Mouse (Mus musculus) heart, postnatal 0 days (tissue): ENCODE results near the gene Arhgap42. TPM values are rescaled to one million over a fixed set of nuclear protein-coding genes. Genes with fewer than 3 reads are reported as not detected.

Source experiments
- ATAC-seq: fragments of 200-750 bp; cut with Nextera tagmentation; 2 replicates; pipeline ENCODE4 v1.8.0; 2017; ENCODE audit warnings: low read depth, moderate number of reproducible peaks, moderate library complexity; ENCODE audit not compliant: insufficient read depth
- DNase-seq: peaks from one replicate; pipeline ENCODE4 v3.0.0-alpha.2; 2016; ENCODE audit warnings: low spot score
- H3K27ac ChIP-seq: fragments of 300-500 bp; sonication (generic); 2 replicates; pipeline ENCODE4 v1.5.1; 2014; ENCODE audit warnings: low read depth, mild to moderate bottlenecking
- H3K27me3 ChIP-seq: fragments of 300-500 bp; sonication (generic); 2 replicates; pipeline ENCODE4 v1.6.1; 2014; ENCODE audit warnings: low read length, mixed read lengths; ENCODE audit not compliant: control insufficient read depth, insufficient read depth
- H3K36me3 ChIP-seq: fragments of 300-500 bp; sonication (generic); replicated peaks from 2 replicates; pipeline ENCODE4 v1.6.1; 2014; ENCODE audit warnings: low read length, mixed read lengths; ENCODE audit not compliant: control insufficient read depth, insufficient read depth
- H3K4me1 ChIP-seq: fragments of 300-500 bp; sonication (generic); 2 replicates; pipeline ENCODE4 v1.6.1; 2014; ENCODE audit warnings: antibody characterized with exemption; ENCODE audit not compliant: control insufficient read depth, insufficient read depth
- H3K4me2 ChIP-seq: fragments of 300-500 bp; sonication (generic); 2 replicates; pipeline ENCODE4 v1.6.1; 2014; ENCODE audit warnings: low read depth, mild to moderate bottlenecking, low read length, moderate library complexity
- H3K4me3 ChIP-seq: fragments of 300-500 bp; sonication (generic); 2 replicates; pipeline ENCODE4 v1.5.1; 2014; ENCODE audit warnings: low read depth, low read length
- H3K9ac ChIP-seq: fragments of 300-500 bp; sonication (generic); replicated peaks from 2 replicates; pipeline ENCODE4 v1.6.1; 2014; ENCODE audit warnings: low read depth, low read length, mixed read lengths
- H3K9me3 ChIP-seq: fragments of 300-500 bp; sonication (generic); replicated peaks from 2 replicates; pipeline ENCODE4 v1.6.1; 2016; ENCODE audit warnings: low read length; ENCODE audit not compliant: control insufficient read depth
- CTCF ChIP-seq: IDR thresholded peaks from 2 replicates; pipeline ENCODE4 v1.5.1; 2016; ENCODE audit warnings: antibody characterized with exemption, control low read depth, low read depth
- EP300 ChIP-seq: IDR thresholded peaks from 2 replicates; pipeline ENCODE4 v1.6.1; 2016; ENCODE audit warnings: antibody characterized with exemption, low read depth
- WGBS: fragments of 180-500 bp; shearing (Covaris S2); extraction: QIAGEN DNeasy Blood & Tissue Kit; methylation state at CpG from one replicate; pipeline ENCODE4 v1.1.7; 2014; 5-methylcytosine and 5-hydroxymethylcytosine counted together
- polyA plus RNA-seq: library from polyadenylated mRNA; unstranded; fragments of >200 nt; fragmentation: Nextera tagmentation; extraction: Ambion mirVana; gene quantifications from 2 replicates; pipeline ENCODE4 v1.2.1, GENCODE M21; 2015
- total RNA-seq: library from RNA; depleted of rRNA; stranded (reverse); fragments of >200 nt; gene quantifications from 2 replicates; pipeline ENCODE4 v1.2.3, GENCODE M21; 2014; ENCODE audit warnings: low replicate concordance

Arhgap42 gene
- total and polyA plus RNA-seq, 2 experiments from 2014 or later = 4.6 to 8.1 TPM

GRCm38 (mm10) chr9:8964512-8965133 lies 274.3 kb downstream of the Arhgap42 start:
- 52% methylated on average over 8 of the region's 8 CpGs for WGBS
- H3K4me2 ChIP-seq = no peak overlapping the region
- H3K4me3 ChIP-seq = no peak overlapping the region
- ATAC-seq (no peak), DNase-seq (peak; percentile 7)
- no peaks in the 10 kb centered on the region for H3K36me3 ChIP-seq
- TF ChIP-seq CTCF = peak; percentile 61
- TF ChIP-seq EP300 = no peak
- no peaks in the 10 kb centered on the region for H3K9me3 ChIP-seq
- no peak overlapping the region for H3K9ac ChIP-seq
- H3K27ac ChIP-seq = no peak overlapping the region
- H3K27me3 ChIP-seq = no peaks in the 10 kb centered on the region
- H3K4me1 ChIP-seq = no peaks in the 10 kb centered on the region

- no peak overlapping the region for H3K9ac ChIP-seq
- ATAC-seq = no peak
Observed at GRCm38 (mm10) chr9:8953306-8953705, 285.6 kb downstream of the Arhgap42 start.

More at GRCm38 (mm10) chr9:8953306-8953705, 285.6 kb downstream of the Arhgap42 start:
- H3K9me3 ChIP-seq = no peaks in the 10 kb centered on the region
- no peaks in the 10 kb centered on the region for H3K4me1 ChIP-seq
- no peak overlapping the region for H3K4me3 ChIP-seq
- no peaks in the 10 kb centered on the region for H3K36me3 ChIP-seq
- TF ChIP-seq CTCF (no peak), EP300 (no peak)
- H3K27ac ChIP-seq = no peak overlapping the region
- H3K27me3 ChIP-seq = no peaks in the 10 kb centered on the region
- no peak for DNase-seq
- no peak overlapping the region for H3K4me2 ChIP-seq
